Mouse (Mus musculus) thymus, adult 2 months (tissue): Measurements from ENCODE around the gene Bag3. TPM values are rescaled to one million over a fixed set of nuclear protein-coding genes. Genes with fewer than 3 reads are reported as not detected.

Source experiments
- DNase-seq: peaks from one replicate; pipeline ENCODE4 v3.0.0; 2021
- H3K27ac ChIP-seq: fragments of 200-500 bp; 2 replicates; pipeline ENCODE4 v1.5.1; 2012; ENCODE audit warnings: low read length, control low read depth; ENCODE audit not compliant: control insufficient read depth, insufficient read depth
- H3K27me3 ChIP-seq: fragments of 200-500 bp; 2 replicates; pipeline ENCODE4 v1.6.1; 2012; ENCODE audit warnings: mild to moderate bottlenecking, low read length, moderate library complexity, mixed read lengths; ENCODE audit not compliant: control insufficient read depth, insufficient read depth
- H3K36me3 ChIP-seq: fragments of 200-500 bp; 2 replicates; pipeline ENCODE4 v1.6.1; 2012; ENCODE audit warnings: mild to moderate bottlenecking, low read length, moderate library complexity; ENCODE audit not compliant: control insufficient read depth, insufficient read depth
- H3K4me1 ChIP-seq: fragments of 200-500 bp; replicated peaks from 2 replicates; pipeline ENCODE4 v1.6.1; 2012; ENCODE audit warnings: low read length; ENCODE audit not compliant: control insufficient read depth, insufficient read depth
- H3K4me3 ChIP-seq: fragments of 200-500 bp; 2 replicates; pipeline ENCODE4 v1.5.1; 2012; ENCODE audit warnings: mild to moderate bottlenecking, low read length, control low read depth, moderate library complexity; ENCODE audit not compliant: control insufficient read depth, insufficient read depth
- CTCF ChIP-seq: fragments of 200-500 bp; IDR thresholded peaks from 2 replicates; pipeline ENCODE4 v1.5.1; 2012; ENCODE audit warnings: mild to moderate bottlenecking, control low read depth, low read length, moderate library complexity, borderline replicate concordance; ENCODE audit not compliant: control insufficient read depth, poor library complexity, insufficient read depth; ENCODE audit errors: extremely low read depth
- POLR2A ChIP-seq: fragments of 200-500 bp; IDR thresholded peaks from 2 replicates; pipeline ENCODE4 v1.6.1; 2012; ENCODE audit warnings: mild to moderate bottlenecking, low read length, control low read depth, moderate library complexity; ENCODE audit not compliant: control insufficient read depth, poor library complexity, insufficient read depth; ENCODE audit errors: extremely low read depth
- WGBS: fragments of 180-500 bp; shearing (Covaris S2); methylation state at CpG from one replicate; pipeline ENCODE4 v1.1.7; 2018; 5-methylcytosine and 5-hydroxymethylcytosine counted together
- polyA plus RNA-seq: library from polyadenylated mRNA; depleted of rRNA; stranded (reverse); fragments of >200 nt; gene quantifications from 2 replicates; pipeline ENCODE4 v1.2.3, GENCODE M21; 2012

Gene Bag3
- polyA plus RNA-seq, 1 experiment: 19.1 TPM

DNA sequence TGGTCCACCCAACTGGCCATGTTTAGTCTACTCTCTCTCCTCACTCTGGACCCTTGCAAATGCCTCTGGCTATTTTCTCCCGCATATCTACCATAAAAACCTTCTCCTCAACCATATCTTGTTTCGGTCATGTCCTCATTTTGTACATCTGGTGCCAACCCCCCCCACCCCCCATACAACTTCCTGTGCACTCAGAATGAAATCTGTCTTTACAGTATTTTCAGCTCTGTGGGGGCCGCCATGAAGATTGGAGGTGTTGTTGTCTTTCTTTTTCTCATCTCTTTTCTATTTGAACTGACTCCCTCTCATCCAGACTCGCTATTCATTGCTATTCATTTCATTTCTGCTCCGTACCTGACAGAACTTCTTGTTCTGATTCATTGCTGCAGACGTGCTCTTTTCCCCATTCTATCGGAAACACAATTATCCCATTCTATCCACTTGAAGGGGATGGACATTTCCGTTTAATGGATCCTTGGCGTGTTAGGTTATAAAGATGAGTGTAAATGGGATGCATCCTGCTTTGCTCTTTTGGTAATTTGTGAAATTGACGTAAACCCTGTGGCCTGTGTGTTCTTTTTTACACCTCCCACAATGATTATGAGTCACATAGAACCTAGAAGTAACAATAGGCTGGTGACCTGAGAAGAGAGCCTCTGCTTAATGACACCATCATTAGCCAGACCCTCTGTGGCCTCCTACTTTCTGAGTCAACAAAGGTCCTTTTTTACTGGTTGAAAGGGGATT, 55.0 kb downstream of the Bag3 start:
- H3K4me1 ChIP-seq: peaks cover 4% of the 10 kb centered on the region
- H3K27me3 ChIP-seq: no peaks in the 10 kb centered on the region
- H3K27ac ChIP-seq: no peak overlapping the region
- H3K36me3 ChIP-seq: no peaks in the 10 kb centered on the region
- no peak overlapping the region for H3K4me3 ChIP-seq
- TF ChIP-seq POLR2A (no peak), CTCF (no peak)
- no peak for DNase-seq
- 90% methylated on average over 10 of the region's 10 CpGs for WGBS

DNA sequence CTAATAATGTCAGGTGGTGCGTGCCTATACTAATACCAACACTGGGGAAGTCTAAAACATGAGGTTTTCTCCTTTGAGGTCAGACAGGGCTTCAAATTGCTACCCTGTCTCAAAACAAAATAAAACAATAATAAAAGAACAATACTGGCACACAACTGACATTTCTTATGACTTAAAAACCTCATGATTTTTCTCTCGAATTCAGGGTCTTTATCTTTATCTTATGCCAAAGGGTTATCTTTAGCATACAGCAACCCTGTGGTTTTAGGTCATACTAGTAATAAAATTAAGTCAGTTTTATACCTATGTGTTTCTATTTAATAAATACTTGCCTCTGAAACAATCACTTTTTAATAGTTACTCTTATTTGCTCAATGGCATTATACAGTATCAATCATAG, 56.0 kb downstream of the Bag3 start:
- no peaks in the 10 kb centered on the region for H3K27me3 ChIP-seq
- DNase-seq: no peak
- H3K36me3 ChIP-seq: no peaks in the 10 kb centered on the region
- peaks cover 4% of the 10 kb centered on the region for H3K4me1 ChIP-seq
- H3K4me3 ChIP-seq: no peak overlapping the region
- 91% methylated on average over 2 of the region's 2 CpGs for WGBS
- TF ChIP-seq POLR2A (no peak), CTCF (no peak)
- no peak overlapping the region for H3K27ac ChIP-seq

DNA sequence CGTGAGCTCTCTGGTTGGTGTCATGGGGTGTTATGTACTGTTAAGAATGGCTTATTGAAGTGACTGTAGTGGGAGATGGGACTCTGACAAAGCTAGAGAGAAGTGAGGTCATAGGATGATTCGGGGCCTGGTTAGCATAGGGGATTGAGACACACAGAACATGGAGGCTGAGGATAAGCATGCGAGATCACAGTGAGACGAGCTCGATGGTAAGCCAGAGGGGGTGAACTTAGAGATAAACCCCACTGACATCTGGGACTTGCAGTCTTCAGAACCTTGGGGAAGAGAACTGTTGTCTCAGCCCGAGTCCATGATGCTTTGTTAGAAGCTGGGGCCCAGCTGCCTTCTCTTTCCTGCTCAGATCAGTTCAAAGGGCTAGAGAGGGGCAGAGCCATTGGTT, 56.9 kb downstream of the Bag3 start:
- Histone ChIP-seq H3K27me3 (no peaks in the 10 kb centered on the region), H3K36me3 (no peaks in the 10 kb centered on the region), H3K4me3 (no peak overlapping the region), H3K27ac (no peak overlapping the region), H3K4me1 (peaks cover 4% of the 10 kb centered on the region)
- DNase-seq: no peak
- TF ChIP-seq CTCF: no peak
- TF ChIP-seq POLR2A: no peak
- 95% methylated on average over 6 of the region's 6 CpGs for WGBS

DNA sequence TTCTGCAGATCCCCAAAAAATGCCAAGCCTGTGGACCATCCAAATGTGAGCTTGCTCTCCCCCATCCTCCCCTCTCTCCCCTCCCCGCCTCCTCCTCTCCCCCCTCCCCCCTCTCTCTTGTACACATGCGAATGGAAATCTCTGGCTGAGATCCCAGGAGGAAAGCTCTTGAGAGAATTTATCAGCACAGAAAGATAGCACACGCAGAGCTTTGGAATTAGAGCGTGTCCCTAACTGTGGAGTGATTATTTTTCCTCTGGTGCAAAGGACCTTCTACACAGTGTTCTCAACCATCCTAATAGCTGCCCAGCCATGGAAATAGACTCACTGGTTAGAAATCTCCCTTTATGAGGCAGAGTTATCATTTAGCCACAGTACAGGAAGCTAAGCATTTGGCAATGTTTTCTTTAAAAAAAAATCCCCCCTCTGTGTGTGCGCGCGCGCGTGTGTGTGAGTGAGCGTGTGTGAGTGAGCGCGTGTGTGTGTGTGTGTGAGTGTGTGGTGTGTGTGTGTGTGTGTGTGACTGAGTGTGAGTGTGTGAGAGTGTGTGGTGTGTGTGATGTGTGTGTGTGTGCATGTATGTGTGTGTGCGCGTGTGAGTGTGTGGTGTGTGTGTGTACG, 58.6 kb downstream of the Bag3 start:
- Histone ChIP-seq H3K4me1 (peaks cover 4% of the 10 kb centered on the region), H3K4me3 (no peak overlapping the region), H3K27ac (no peak overlapping the region), H3K27me3 (no peaks in the 10 kb centered on the region), H3K36me3 (no peaks in the 10 kb centered on the region)
- DNase-seq: no peak
- TF ChIP-seq CTCF: no peak
- WGBS: 88% methylated on average over 15 of the region's 15 CpGs

DNA sequence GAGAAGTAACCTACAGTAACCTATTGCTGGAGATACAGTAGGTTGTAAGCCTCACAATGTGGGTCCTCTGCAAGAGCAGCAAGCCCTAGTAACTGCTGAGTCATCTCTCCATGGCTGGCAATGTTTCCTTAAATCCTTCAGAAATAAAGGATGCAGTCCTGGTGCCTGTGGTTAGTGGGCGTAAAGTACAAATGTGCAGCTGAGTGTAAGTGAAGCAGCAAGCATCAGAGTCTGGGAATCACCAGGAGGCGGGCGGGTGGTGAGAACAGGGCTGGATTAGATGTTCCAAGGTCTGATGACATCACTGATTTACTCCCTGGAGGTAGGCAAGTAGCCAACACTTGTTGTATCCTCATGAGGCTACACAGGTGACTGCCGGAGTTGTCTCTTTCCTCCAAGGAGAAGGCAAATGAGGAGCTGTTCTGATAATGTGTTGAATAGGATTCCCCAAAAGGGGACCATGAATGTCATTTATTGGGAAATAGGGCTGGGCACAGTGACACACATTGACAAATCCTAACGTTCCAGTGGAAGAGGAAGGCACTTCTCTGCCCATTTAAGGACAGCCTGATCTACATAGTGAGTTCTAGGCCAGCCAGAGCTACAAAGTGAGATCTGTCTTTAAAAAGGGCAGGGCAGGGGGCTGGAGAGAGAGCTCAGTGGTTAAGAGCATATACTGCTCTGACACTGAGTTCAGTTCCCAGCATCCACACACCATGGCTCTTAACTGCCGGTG, 60.0 kb downstream of the Bag3 start:
- no peaks in the 10 kb centered on the region for H3K27me3 ChIP-seq
- H3K4me3 ChIP-seq: no peak overlapping the region
- H3K4me1 ChIP-seq: no peaks in the 10 kb centered on the region
- 93% methylated on average over 6 of the region's 6 CpGs for WGBS
- no peaks in the 10 kb centered on the region for H3K36me3 ChIP-seq
- DNase-seq: no peak
- TF ChIP-seq POLR2A (no peak), CTCF (no peak)
- no peak overlapping the region for H3K27ac ChIP-seq

DNA sequence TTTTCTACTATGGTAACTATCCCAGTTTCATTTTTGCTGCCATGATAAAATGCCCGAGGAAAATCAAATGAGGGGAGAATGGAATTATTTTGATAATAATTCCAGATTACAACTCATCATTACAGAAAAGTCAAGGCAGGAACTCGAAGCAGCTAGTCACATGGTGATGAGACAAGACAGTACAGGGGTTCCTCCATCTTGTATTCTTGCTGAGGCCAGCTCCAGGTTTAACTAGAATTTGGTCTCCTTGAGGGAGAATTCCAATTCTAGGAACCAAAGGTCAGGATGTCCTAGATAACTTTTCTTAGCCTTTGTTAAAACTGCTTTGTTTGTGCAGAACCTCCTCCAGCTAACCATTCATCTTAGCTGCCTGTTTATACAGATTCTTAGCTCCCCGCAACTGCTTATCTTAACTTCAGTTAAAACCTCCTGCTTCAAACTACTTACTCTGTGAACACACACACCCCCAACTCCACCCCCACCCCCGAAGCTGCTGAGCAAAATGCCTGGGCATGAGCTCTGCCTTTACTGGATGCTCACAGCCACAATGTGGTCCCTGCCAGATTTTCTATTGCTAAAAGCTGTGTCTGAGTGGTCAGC, 64.0 kb downstream of the Bag3 start:
- Histone ChIP-seq H3K27me3 (no peaks in the 10 kb centered on the region), H3K4me1 (no peaks in the 10 kb centered on the region), H3K36me3 (no peaks in the 10 kb centered on the region), H3K4me3 (no peak overlapping the region), H3K27ac (no peak overlapping the region)
- 79% methylated on average over 4 of the region's 4 CpGs for WGBS
- no peak for DNase-seq
- no peak for TF ChIP-seq POLR2A
